Mouse (Mus musculus) kidney, adult 2 months (tissue): ENCODE results near the gene Rspo1. TPM values are rescaled to one million over a fixed set of nuclear protein-coding genes. Genes with fewer than 3 reads are reported as not detected.

Experiments used
- DNase-seq: peaks from one replicate; pipeline ENCODE4 v3.0.0; 2021
- H3K27ac ChIP-seq: fragments of 200-500 bp; 2 replicates; pipeline ENCODE4 v1.5.1; 2012; ENCODE audit warnings: low read depth, low read length, control low read depth, inconsistent platforms; ENCODE audit not compliant: insufficient read depth
- H3K27me3 ChIP-seq: fragments of 200-500 bp; replicated peaks from 2 replicates; pipeline ENCODE4 v1.6.1; 2012; ENCODE audit warnings: mild to moderate bottlenecking, moderate library complexity, low read length, inconsistent platforms; ENCODE audit not compliant: control insufficient read depth, insufficient read depth
- H3K36me3 ChIP-seq: fragments of 200-500 bp; 2 replicates; pipeline ENCODE4 v1.6.1; 2012; ENCODE audit warnings: mild to moderate bottlenecking, moderate library complexity, low read length, inconsistent platforms; ENCODE audit not compliant: control insufficient read depth, insufficient read depth
- H3K4me1 ChIP-seq: fragments of 200-500 bp; 2 replicates; pipeline ENCODE4 v1.6.1; 2011; ENCODE audit warnings: low read length; ENCODE audit not compliant: control insufficient read depth, insufficient read depth
- H3K4me3 ChIP-seq: fragments of 200-500 bp; 2 replicates; pipeline ENCODE4 v1.5.1; 2011; ENCODE audit warnings: mild to moderate bottlenecking, low read depth, low read length, control low read depth; ENCODE audit not compliant: insufficient read depth
- CTCF ChIP-seq: fragments of 200-500 bp; conservative IDR thresholded peaks from 2 replicates; pipeline ENCODE4 v1.5.1; 2011; ENCODE audit warnings: low read depth, mild to moderate bottlenecking, control low read depth, low read length, moderate library complexity, mixed read lengths; ENCODE audit not compliant: insufficient read depth, insufficient read length
- POLR2A ChIP-seq: fragments of 200-500 bp; IDR thresholded peaks from one replicate; pipeline ENCODE4 v1.6.1; 2011; ENCODE audit warnings: low read depth, low read length, control low read depth
- WGBS: fragments of 180-500 bp; shearing (Covaris S2); methylation state at CpG from one replicate; pipeline ENCODE4 v1.1.7; 2018; 5-methylcytosine and 5-hydroxymethylcytosine counted together
- polyA plus RNA-seq: library from polyadenylated mRNA; depleted of rRNA; stranded (reverse); fragments of >200 nt; gene quantifications from 2 replicates; pipeline ENCODE4 v1.2.3, GENCODE M21; 2012

The Rspo1 gene
- polyA plus RNA-seq, 1 experiment: 2.0 TPM

- 28% methylated on average over 9 of the region's 9 CpGs for WGBS
- TF ChIP-seq POLR2A (no peak), CTCF (no peak)
- DNase-seq: no peak
- Histone ChIP-seq H3K27me3 (0 out of 2 replicates have a peak, but pooled peaks cover 1% of the 10 kb centered on the region), H3K36me3 (no peaks in the 10 kb centered on the region), H3K27ac (no peak overlapping the region), H3K4me3 (no peak overlapping the region), H3K4me1 (no peaks in the 10 kb centered on the region)
These were observed 2.2 kb downstream of the Rspo1 start for GRCm38 (mm10) chr4:124988382-124988781.

DNA sequence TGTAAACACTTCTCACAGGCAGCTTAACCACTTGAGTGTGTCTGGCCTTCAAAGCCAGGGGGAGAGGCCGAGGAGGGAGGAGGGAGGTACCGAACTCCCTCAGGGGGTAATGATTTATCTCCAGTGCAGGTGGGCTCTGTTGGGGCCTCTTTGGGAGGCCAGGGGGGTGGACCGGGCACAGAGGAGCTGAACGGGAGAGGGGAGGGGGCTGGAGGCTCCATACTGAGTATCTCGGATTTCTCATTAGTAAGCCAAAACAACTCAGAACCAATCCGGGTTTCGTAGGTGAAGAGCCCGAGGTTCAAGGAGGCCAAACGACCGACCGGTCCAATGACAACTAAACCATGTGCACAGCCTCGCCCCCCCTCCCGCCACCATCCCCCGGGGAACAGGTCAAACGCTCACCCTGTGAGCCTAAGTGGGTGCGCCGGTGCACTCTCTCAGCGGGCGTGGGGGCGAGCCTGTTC lies 3.6 kb downstream of the Rspo1 start:
- TF ChIP-seq CTCF (no peak), POLR2A (no peak)
- Histone ChIP-seq H3K4me1 (no peaks in the 10 kb centered on the region), H3K27ac (no peak overlapping the region), H3K27me3 (0 out of 2 replicates have a peak, but pooled peaks cover 1% of the 10 kb centered on the region), H3K36me3 (no peaks in the 10 kb centered on the region), H3K4me3 (no peak overlapping the region)
- 9% methylated on average over 20 of the region's 20 CpGs for WGBS
- DNase-seq: no peak

DNA sequence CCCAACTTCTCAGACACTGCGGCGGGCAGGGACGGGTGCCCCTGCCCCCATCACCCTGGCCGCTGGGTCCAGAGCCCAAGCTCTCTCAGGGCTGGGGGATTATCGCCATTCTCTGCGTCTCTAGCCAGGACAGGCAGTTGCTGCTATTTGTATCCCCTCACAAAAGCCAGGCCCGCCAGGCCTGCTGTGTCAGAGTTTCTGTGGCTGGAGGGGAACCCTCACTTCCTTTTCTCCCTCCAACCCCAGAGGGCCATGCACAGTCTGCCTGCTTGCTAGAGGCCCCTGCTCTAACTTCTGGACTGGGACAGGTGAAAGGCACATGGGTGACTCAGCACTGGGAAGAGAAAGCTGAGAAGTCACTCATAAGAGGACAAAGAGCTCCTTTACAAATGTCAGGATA lies 4.1 kb downstream of the Rspo1 start:
- H3K27me3 ChIP-seq: 0 out of 2 replicates have a peak, but pooled peaks cover 1% of the 10 kb centered on the region

DNA sequence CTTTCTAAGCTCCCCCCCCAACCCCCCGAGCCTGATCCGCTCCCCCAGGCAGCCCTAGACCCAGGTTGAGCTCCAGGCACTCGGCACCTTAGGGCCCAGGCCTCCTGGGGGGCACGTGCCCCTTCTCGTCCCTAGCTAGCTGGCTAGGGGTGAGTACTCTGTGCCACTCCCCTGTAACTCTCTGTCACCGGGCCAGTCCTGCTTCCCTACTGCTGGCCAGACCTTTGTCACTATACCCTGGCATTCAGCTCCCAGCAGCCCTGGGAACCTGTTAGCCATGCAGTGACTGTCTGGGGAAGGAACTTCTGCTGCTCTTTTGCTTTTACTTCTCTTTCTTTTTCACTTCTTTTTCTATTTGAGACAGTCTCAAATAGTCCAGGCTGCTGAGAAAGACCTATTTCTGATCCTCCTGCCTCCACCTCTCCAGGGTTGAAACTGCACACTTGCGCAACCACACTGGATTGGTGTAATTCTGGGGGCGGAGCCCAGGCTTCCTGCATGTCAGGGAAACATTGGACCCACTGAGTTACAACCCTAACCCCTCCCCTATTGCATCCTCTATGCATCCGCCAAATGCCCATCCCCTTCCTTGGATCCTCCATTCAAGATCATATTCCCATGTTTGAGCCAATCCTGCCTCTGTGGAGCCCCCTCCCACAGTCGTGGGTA lies 11.4 kb downstream of the Rspo1 start:
- Histone ChIP-seq H3K4me3 (no peak overlapping the region), H3K27me3 (no peaks in the 10 kb centered on the region), H3K4me1 (no peaks in the 10 kb centered on the region), H3K36me3 (no peaks in the 10 kb centered on the region), H3K27ac (no peak overlapping the region)
- TF ChIP-seq CTCF (no peak), POLR2A (no peak)
- 75% methylated on average over 10 of the region's 10 CpGs for WGBS
- DNase-seq: no peak

More for the DNA sequence above, 4.1 kb downstream of the Rspo1 start:
- no peak for TF ChIP-seq CTCF
- TF ChIP-seq POLR2A: no peak
- H3K36me3 ChIP-seq: no peaks in the 10 kb centered on the region
- H3K27ac ChIP-seq: no peak overlapping the region
- H3K4me3 ChIP-seq: no peak overlapping the region
- no peak for DNase-seq
- WGBS: 23% methylated on average over 7 of the region's 7 CpGs
- no peaks in the 10 kb centered on the region for H3K4me1 ChIP-seq

DNA sequence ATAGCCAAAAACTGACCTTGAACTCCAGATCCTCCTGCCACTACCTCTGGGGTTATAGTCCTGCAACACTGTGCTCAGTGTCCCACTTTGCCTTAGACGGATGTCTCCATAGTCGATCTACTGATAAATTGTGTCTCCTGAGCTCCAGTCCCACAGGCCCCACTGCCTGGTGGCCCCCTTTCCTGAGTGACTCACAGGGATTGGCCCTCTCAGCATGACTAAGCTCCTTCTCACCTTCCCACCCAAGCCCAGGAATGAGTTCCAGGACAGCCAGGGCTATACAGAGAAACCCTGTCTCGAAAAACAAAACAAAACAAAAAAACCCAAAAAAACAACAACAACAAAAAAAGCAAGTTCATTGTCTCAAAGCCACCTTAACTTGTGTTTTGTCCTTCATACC lies 13.3 kb downstream of the Rspo1 start:
- WGBS: 90% methylated on average over 3 of the region's 3 CpGs
- Histone ChIP-seq H3K4me3 (no peak overlapping the region), H3K27me3 (no peaks in the 10 kb centered on the region), H3K4me1 (no peaks in the 10 kb centered on the region), H3K27ac (no peak overlapping the region), H3K36me3 (no peaks in the 10 kb centered on the region)
- DNase-seq: no peak
- TF ChIP-seq POLR2A (no peak), CTCF (no peak)

DNA sequence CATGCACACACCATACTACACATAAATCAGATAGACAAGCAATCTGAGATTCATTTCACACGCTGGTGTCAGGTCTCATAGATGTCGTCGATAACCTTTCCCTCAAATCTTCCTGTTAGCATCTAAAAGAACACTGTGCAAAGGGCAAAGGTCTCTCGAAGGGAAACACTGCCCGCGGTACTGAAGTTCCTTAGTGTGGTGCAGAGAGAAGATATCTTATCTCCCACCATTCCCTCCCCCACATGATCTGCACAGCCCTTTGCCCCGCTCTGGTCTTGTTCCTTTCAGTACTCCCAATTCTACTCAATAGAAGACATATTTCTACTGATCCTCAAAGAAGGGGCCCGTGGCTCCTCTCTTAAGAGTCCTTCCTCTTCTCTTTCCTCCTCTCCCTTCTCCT lies 16.7 kb downstream of the Rspo1 start:
- Histone ChIP-seq H3K27ac (no peak overlapping the region), H3K4me1 (no peaks in the 10 kb centered on the region), H3K36me3 (no peaks in the 10 kb centered on the region), H3K27me3 (no peaks in the 10 kb centered on the region), H3K4me3 (no peak overlapping the region)
- 28% methylated on average over 8 of the region's 8 CpGs for WGBS
- TF ChIP-seq CTCF (no peak), POLR2A (no peak)
- no peak for DNase-seq

DNA sequence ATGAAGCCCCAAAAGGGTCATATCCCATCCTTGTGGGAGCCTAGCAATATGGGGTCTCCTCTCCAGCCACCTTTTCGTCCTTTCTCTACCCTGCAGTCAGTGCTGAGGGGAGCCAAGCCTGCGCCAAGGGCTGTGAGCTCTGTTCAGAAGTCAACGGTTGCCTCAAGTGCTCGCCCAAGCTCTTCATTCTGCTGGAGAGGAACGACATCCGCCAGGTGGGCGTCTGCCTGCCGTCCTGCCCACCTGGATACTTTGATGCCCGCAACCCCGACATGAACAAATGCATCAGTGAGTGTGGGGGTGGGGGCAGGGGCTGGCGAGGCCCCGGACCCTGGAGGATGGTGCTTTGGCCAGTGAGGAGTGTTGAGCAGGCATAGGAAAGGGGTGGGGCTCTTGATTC lies 18.7 kb downstream of the Rspo1 start:
- TF ChIP-seq POLR2A: no peak
- TF ChIP-seq CTCF: no peak
- Histone ChIP-seq H3K27me3 (no peaks in the 10 kb centered on the region), H3K36me3 (no peaks in the 10 kb centered on the region), H3K4me1 (no peaks in the 10 kb centered on the region), H3K27ac (no peak overlapping the region), H3K4me3 (no peak overlapping the region)
- WGBS: 25% methylated on average over 12 of the region's 12 CpGs
- no peak for DNase-seq

DNA sequence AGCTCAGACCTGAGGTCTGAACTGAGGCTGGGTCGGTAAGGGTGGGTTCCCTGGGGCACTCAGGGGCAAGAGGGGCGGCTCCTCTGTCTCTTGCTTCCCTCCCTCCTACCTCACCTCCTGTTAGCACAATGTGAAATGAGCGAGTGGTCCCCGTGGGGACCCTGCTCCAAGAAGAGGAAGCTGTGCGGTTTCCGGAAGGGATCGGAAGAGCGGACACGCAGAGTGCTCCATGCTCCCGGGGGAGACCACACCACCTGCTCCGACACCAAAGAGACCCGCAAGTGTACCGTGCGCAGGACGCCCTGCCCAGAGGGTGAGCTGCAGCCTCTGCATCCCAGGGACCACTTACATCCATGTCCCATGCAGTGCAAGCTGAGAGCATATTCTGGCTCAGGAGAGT lies 21.2 kb downstream of the Rspo1 start:
- no peak for DNase-seq
- 56% methylated on average over 15 of the region's 15 CpGs for WGBS
- no peaks in the 10 kb centered on the region for H3K27me3 ChIP-seq
- no peaks in the 10 kb centered on the region for H3K36me3 ChIP-seq
- no peak overlapping the region for H3K27ac ChIP-seq
- H3K4me1 ChIP-seq: no peaks in the 10 kb centered on the region
- H3K4me3 ChIP-seq: no peak overlapping the region
- TF ChIP-seq POLR2A: no peak
- TF ChIP-seq CTCF: no peak
